Mouse (Mus musculus) thymus, postnatal 14 days (tissue): ENCODE results near the gene Tpx2.

Source experiments
- DNase-seq: peaks from one replicate; pipeline ENCODE4 v3.0.0; 2021

The Tpx2 gene

GRCm38 (mm10) chr2:152878239-152878638, 30.5 kb downstream of the Tpx2 start:
- DNase-seq, result no peak

GRCm38 (mm10) chr2:152880898-152881297, 33.1 kb downstream of the Tpx2 start:
- no peak for DNase-seq

DNA sequence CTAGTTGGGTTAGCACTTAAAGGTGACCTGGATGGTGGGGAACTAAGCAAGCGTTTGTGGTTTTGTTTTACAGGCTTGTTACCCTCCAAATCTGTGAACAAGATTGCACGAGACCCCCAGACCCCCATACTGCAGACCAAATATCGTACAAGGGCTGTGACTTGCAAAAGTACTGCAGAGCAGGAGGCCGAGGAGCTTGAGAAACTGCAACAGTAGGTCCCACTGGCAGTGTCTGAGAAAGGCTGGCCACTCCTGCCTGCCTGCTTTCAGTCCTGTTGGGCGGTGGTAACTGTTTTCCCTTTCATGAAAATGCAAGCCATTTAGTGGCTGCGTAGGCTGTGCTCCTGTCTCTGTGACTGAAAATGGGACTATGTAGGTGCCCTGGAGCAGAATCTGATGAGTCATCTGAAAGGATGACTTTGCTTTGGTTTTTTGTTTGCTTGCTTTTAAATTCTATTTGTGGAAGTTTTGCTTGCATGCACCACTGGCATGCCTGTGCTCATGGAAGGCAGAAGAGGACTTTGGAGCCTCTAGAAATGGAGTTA, 36.4 kb downstream of the Tpx2 start:
- DNase-seq, result no peak

- DNase-seq, result no peak
These were observed 39.5 kb downstream of the Tpx2 start for GRCm38 (mm10) chr2:152887230-152887629.

GRCm38 (mm10) chr2:152888774-152889173, 41.0 kb downstream of the Tpx2 start:
- DNase-seq, result no peak

DNA sequence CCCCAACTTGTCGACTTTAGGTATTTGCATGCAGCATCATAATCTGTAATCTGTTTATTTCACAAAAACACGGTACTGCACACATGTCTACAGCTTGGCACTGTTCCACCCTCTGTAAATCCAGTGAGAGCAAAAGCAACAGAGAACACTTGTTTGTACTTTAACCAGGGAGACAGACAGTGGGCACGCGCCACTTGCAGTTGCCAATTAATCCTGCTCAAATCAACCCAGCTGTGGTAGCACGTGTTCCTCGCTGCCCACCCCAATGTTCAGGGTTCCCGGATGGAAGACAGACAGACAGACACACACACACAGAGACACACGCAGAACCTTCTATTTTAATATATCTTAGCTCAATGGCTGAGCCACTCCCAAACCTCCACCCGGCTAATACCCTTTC, 48.1 kb downstream of the Tpx2 start:
- no peak for DNase-seq

DNA sequence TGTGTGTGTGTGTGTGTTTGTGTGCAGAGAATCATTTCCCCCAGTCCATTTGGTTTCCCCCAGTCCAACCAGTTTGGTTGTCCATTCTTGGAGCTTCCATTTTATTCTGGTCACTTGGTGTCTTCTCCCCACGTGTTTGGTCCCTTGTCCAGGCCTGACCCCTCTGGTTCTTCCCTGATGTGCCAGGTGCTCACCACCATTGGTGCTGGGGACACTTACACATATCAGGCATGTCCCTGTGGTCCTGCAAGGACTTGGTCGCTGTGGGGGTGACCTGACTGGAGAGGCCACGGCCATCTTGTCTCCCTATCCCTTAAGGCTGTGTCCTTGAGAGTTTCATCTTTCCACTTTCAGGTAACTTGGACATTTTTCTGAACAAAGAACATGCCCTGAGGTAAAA, 49.2 kb downstream of the Tpx2 start:
- DNase-seq, result no peak

DNA sequence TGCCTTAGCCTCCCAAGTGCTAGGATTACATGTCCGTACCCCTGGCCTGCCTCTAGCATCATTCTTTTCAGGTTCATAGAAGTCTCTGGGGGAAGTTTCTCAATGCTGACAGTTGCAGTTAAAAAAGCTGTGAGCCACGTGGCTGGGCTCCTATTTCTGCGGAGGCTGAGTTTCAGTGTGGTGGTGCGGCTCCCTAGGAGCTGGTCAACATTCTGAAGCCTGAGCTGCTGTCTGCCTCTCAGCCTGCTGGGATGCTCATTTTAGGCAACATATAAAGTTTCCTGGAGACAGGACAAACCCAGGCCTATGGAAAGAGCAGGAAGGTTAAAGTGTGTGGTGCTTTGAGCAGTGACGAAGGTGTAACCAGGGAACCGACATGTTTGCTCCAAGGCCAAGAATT, 51.2 kb downstream of the Tpx2 start:
- DNase-seq, result no peak

- no peak for DNase-seq
These were observed 53.5 kb downstream of the Tpx2 start for GRCm38 (mm10) chr2:152901296-152901695.

DNA sequence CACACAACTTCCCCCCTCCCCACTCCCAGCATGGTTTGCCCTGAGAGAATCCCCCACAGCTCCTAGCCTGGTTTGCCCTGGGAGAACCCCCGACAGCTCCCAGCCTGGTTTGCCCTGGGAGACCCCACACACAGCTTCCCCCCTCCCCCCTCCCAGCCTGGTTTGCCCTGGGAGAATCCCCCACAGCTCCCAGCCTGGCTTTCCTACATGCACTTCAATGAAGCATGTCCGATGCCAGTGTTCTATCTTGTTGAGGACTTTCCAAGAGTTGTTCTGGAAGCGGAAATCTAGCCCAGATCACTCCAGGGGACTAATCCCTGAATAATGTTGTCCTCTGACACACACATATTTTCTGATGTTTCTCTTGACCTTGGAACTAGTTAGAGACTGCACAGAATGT, 54.9 kb downstream of the Tpx2 start:
- DNase-seq, result no peak

DNA sequence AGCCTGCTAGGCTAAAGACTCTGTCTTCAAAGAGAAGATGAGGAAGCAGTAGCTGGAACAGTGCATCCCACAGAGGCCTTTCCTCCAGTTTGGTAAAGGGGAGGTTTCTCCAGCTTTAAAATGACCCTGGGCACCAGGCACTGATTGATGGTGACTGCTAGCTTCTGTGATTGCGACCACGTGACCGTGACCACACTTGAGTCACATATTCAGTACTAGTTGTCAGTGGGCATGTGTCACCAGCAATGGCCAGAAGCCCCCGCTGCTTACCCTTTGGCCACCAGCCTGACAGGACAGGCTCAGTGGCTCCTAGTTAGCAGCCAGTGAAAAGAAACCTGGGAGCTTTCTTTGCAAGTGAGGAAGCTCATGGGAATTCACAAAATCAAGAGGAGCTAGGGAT, 55.8 kb downstream of the Tpx2 start:
- no peak for DNase-seq

DNA sequence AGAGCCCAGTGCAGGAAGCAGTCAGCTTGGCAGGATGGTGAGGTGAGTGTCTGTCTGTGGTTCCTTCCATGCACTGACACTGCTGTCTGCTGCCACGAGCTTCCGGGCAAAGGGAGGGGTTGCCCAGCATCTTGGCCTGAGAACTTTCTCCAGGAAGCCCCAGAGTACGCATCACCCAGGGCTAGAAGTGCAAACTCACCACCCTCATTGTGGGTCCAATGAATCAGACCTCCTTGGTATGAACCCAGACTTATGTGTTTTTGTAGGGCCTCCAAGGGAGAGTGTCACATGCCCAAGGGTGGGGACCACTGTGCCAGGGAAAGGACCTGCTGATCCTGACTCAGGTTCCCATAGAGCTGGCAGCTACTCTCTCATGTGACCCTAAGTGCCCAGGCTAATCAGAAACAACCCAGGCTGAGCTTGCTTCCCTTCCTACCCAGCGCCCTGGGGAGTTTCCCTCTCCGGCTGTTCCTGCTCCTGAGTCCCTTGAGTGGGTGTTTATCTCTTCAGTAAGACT, 56.4 kb downstream of the Tpx2 start:
- DNase-seq, result peak; percentile 21

DNA sequence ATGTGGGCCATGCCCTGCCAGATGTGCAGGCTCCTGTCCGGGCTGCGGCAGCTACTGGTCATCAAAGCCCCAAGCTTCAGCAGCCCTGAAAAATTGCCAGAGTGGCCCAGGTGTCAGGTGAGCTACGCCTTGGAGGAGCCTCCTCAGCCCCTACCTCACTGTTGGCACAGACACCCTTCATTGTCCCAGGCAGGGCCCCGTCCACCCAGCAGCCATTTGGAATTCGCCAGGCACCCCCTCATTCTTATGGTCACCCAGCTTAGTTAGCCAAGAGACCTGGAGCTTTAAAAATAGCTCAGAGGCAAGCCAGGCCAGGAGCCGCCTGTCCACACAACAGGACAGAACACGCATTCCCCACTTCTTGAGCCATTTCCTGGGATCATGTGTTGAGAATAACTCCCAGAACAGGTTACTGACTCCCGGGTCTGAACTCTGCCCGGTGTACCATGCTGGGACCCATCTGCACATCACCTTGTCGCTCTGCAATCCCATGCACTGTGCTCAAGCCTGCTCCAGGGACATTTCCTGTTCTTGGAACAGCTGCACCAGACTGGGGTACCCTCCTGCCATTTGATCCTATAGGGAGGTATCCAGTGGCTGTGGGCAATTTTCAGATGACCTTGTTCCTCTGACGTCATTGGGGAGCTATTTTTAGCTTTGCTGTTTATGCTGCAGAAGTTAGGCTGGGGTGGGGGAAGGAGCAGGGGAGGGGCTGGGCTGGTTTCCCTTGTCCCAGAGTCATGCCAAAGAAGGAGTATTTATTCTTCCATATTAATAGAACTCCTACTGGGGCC, 57.5 kb downstream of the Tpx2 start:
- DNase-seq, result no peak

DNA sequence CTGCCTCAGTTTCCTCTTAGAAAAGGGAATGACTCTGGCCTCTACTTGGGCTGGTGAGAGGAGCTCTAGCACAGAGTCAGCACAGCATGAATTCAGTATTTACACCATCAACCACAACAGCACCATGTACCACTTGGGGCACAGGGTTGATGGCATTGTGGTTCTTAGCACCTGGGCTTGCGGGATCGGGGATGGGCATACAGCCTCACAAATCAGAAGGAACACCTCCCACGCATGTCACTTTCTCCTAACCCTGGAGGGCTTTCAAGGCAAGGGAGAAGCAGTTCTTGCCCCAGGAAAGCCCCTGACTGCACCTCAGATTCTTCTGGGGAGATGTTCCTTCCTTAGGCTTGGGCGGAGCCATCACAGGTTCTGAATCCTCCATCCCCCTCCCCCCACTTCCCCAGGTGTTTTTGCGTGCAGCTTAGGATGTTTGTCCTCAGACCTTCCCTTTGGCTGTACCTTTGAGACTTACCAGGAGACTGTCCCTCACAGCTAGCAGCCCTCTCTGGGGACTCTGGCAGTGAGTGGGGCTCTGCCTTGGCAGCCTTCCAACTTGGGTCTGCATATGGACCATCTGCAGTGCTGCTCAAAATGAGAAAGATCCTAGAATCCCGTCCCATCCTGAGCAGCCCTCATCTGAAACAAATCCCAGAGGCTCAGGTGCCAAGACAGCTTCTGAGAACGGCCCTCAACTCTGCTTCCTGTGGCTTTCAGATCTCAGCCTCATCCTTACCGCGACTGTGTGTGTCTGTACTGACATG, 58.7 kb downstream of the Tpx2 start:
- DNase-seq, result peak; percentile 23

GRCm38 (mm10) chr2:152907114-152907943, 59.6 kb downstream of the Tpx2 start:
- DNase-seq, result peak; percentile 24

- no peak for DNase-seq
These were observed 62.1 kb downstream of the Tpx2 start for GRCm38 (mm10) chr2:152909848-152910247.

DNA sequence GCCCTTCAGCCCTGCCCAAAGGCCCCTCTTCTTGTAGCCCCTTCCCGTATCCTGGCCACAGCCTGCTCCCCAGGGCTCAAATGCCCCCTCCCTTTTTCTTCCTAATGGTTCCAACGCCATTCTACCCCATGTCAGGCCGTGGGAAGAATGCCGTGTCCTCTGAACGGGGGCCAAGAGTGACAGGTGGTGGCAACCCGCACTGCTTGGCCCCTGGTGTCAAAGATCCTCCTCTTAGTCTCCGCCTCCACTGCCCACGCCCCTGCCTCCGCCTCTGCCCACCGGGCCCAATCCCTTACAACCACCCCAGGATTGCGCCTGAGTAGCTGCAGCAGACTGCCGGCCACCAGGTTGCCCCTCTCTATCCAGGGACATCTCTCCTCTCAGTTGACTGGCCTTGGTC, 63.3 kb downstream of the Tpx2 start, which contains the start of gene Mylk2:
Mylk2 (plus strand) TSS at position 322 of the 400 bp plus-strand sequence.
- no peak for DNase-seq

GRCm38 (mm10) chr2:152911432-152911831, 63.7 kb downstream of the Tpx2 start:
- no peak for DNase-seq

GRCm38 (mm10) chr2:152913471-152913870, 65.7 kb downstream of the Tpx2 start:
- DNase-seq, result no peak

- DNase-seq, result peak; percentile 80
These were observed 66.8 kb downstream of the Tpx2 start for GRCm38 (mm10) chr2:152914310-152915120.

- no peak for DNase-seq
These were observed 67.7 kb downstream of the Tpx2 start for GRCm38 (mm10) chr2:152915453-152915852.

- DNase-seq, result no peak
These were observed 68.3 kb downstream of the Tpx2 start for GRCm38 (mm10) chr2:152916111-152916510.
